ENCODE assay signal across 8 mouse cellular contexts in genomic region chr11:72206341-72207203, GRCm38 (mm10). TPM values are rescaled to one million over a fixed set of nuclear protein-coding genes. Genes with fewer than 3 reads are reported as not detected.
DNase-seq lines count a peak whose midpoint lies in the region; ATAC-seq and TF ChIP-seq lines count a peak whose summit lies in the region.

Gm43951 (minus strand) TSS chr11:72206840.

- ATAC-seq in stomach, postnatal 0 days (ENCODE audit: low FRiP score, low TSS enrichment): peak; percentile 68

- no peak for TF ChIP-seq POLR2A in kidney, adult 2 months (IDR thresholded peaks at IDR 0.05; ENCODE audit: low read depth, low read length)
- TF ChIP-seq POLR2A in MEL (IDR thresholded peaks at IDR 0.05; ENCODE audit: control insufficient read depth in 1 of 2, insufficient read depth in 1 of 2, low read depth in 1 of 2, low read length in 2 of 2, poor library complexity in 1 of 2): peak in 1 of 2 experiments; percentile 73; a peak in 2 of 4 replicates

- TF ChIP-seq RAD21 in MEL (IDR thresholded peaks at IDR 0.05; ENCODE audit: low read depth, low read length): no peak

- no peaks in the 10 kb centered on the region for H3K9me3 ChIP-seq in MEL (replicated peaks; ENCODE audit: insufficient read depth, low read length)
- H3K9me3 ChIP-seq in stomach, postnatal 0 days (ENCODE audit: control insufficient read depth, low read length): no peaks in the 10 kb centered on the region

- H3K4me3 ChIP-seq in kidney, adult 2 months (ENCODE audit: insufficient read depth, low read depth, low read length): peak within 1 kb of the TSS; percentile 91
- H3K4me3 ChIP-seq in MEL (ENCODE audit: control insufficient read depth in 1 of 2, insufficient read depth in 1 of 2, low read depth in 2 of 2, low read length in 2 of 2): peak within 1 kb of the TSS; percentile 58 to 94
- H3K4me3 ChIP-seq in stomach, postnatal 0 days (ENCODE audit: low read depth, low read length): peak within 1 kb of the TSS; percentile 90

- H3K9ac ChIP-seq in MEL (ENCODE audit: control insufficient read depth, low read depth, low read length, poor library complexity, severe bottlenecking): peak within 1 kb of the TSS; percentile 96
- H3K9ac ChIP-seq in stomach, postnatal 0 days (ENCODE audit: low read length): peak within 1 kb of the TSS; percentile 75

- H3K79me2 ChIP-seq in MEL (ENCODE audit: control insufficient read depth, insufficient read depth, low read length, poor library complexity): peaks cover 38% of the 10 kb centered on the region

- H3K36me3 ChIP-seq in kidney, adult 2 months (ENCODE audit: control insufficient read depth, insufficient read depth, low read length): no peaks in the 10 kb centered on the region
- H3K36me3 ChIP-seq in MEL (ENCODE audit: control insufficient read depth in 1 of 2, insufficient read depth in 2 of 2, low read length in 2 of 2): peaks cover 0 to 13% of the 10 kb centered on the region in 2 experiments; a peak in 2 of 4 replicates
- H3K36me3 ChIP-seq in stomach, postnatal 0 days (ENCODE audit: control insufficient read depth, insufficient read depth, low read length): peaks cover 3% of the 10 kb centered on the region; the same call in 1 of the 2 replicates

- 0 out of 2 replicates have a peak, but pooled peaks cover 5% of the 10 kb centered on the region for H3K4me1 ChIP-seq in kidney, adult 2 months (ENCODE audit: control insufficient read depth, insufficient read depth, low read length)
- H3K4me1 ChIP-seq in MEL (ENCODE audit: control insufficient read depth in 1 of 2, insufficient read depth in 2 of 2, low read length in 2 of 2): peaks cover 0 to 12% of the 10 kb centered on the region in 2 experiments; a peak in 3 of 4 replicates
- 0 out of 2 replicates have a peak, but pooled peaks cover 2% of the 10 kb centered on the region for H3K4me1 ChIP-seq in stomach, postnatal 0 days (replicated peaks; ENCODE audit: control insufficient read depth, insufficient read depth)

- WGBS in kidney, adult 2 months: under 1% methylated on average over 43 of the region's 43 CpGs
- under 1% methylated on average over 43 of the region's 43 CpGs for WGBS in stomach, postnatal 0 days

- no peaks in the 10 kb centered on the region for H3K27me3 ChIP-seq in kidney, adult 2 months (replicated peaks; ENCODE audit: control insufficient read depth, insufficient read depth, low read length)
- no peaks in the 10 kb centered on the region for H3K27me3 ChIP-seq in MEL (ENCODE audit: control insufficient read depth in 1 of 2, insufficient read depth in 2 of 2, low read length in 2 of 2)
- H3K27me3 ChIP-seq in stomach, postnatal 0 days (ENCODE audit: control insufficient read depth, insufficient read depth, low read length): no peaks in the 10 kb centered on the region

- H3K4me2 ChIP-seq in stomach, postnatal 0 days (replicated peaks; ENCODE audit: low read depth): peak within 1 kb of the TSS; percentile 96

- no peak for TF ChIP-seq CTCF in kidney, adult 2 months (conservative IDR thresholded peaks at IDR 0.05; ENCODE audit: insufficient read depth, insufficient read length, low read depth, low read length)
- TF ChIP-seq CTCF in MEL (IDR thresholded peaks at IDR 0.05 in 2 of 3, conservative IDR thresholded peaks at IDR 0.05 in 1 of 3; ENCODE audit: control insufficient read depth in 1 of 3, insufficient read depth in 1 of 3, low read depth in 2 of 3, low read length in 3 of 3, poor library complexity in 1 of 3, severe bottlenecking in 1 of 3): no peak
- TF ChIP-seq CTCF in stomach, postnatal 0 days (IDR thresholded peaks at IDR 0.05; ENCODE audit: low read depth): peak; percentile 48

- peak; percentile 17 for DNase-seq in kidney, adult 2 months
- DNase-seq in kidney, adult 11 months: no peak
- peak; percentile 78 for DNase-seq in MEL (ENCODE audit: low read depth, low spot score)
- peak; percentile 56 for DNase-seq in embryo, embryonic 11 days
- DNase-seq in heart, postnatal 10 days: peak; percentile 20 to 41
- peak; percentile 34 to 52 for DNase-seq in left cerebral cortex, adult 8-10 months (ENCODE audit: low spot score in 2 of 2)
- DNase-seq in mesoderm, embryonic 11.5 days (ENCODE audit: low read depth, low spot score): peak; percentile 37
- peak; percentile 53 for DNase-seq in stomach, postnatal 0 days (ENCODE audit: low spot score)

- intact Hi-C loops in heart, postnatal 10 days (cut with DNase I): loop anchor here (5.0 kb wide), 1 partner anchor 154 kb away; no protein-coding TSS in a partner anchor

- peak within 1 kb of the TSS; percentile 54; the same call in 1 of the 2 replicates for H3K27ac ChIP-seq in kidney, adult 2 months (ENCODE audit: insufficient read depth, low read depth, low read length)
- H3K27ac ChIP-seq in MEL (ENCODE audit: control insufficient read depth, low read depth, low read length): peak within 1 kb of the TSS; percentile 82
- H3K27ac ChIP-seq in stomach, postnatal 0 days (replicated peaks): peak within 1 kb of the TSS; percentile 50

- TF ChIP-seq EP300 in MEL (IDR thresholded peaks at IDR 0.05; ENCODE audit: low read depth in 1 of 2, low read length in 2 of 2): no peak
- no peak for TF ChIP-seq EP300 in stomach, postnatal 0 days (optimal IDR thresholded peaks at IDR 0.05)

TF ChIP-seq in MEL, 35 proteins besides CTCF, POLR2A, EP300 and RAD21:
- TF ChIP-seq CHD1 (IDR thresholded peaks at IDR 0.05; ENCODE audit: low read depth, low read length): peak; percentile 42; the same call in 1 of the 2 replicates
- peak; percentile 13; the same call in 1 of the 2 replicates for TF ChIP-seq NRF1 (IDR thresholded peaks at IDR 0.05; ENCODE audit: insufficient read depth, low read depth, low read length, poor library complexity, severe bottlenecking)
- 0 out of 2 replicates have a peak, but pooled peaks have one; percentile 49 for TF ChIP-seq TCF12 (IDR thresholded peaks at IDR 0.05; ENCODE audit: low read depth, low read length)
- no peak for TF ChIP-seq UBTF (IDR thresholded peaks at IDR 0.05; ENCODE audit: borderline replicate concordance, insufficient read depth, low read depth, low read length)
- TF ChIP-seq MAZ (IDR thresholded peaks at IDR 0.05; ENCODE audit: low read depth, low read length): peak; percentile 60
- TF ChIP-seq NELFE (IDR thresholded peaks at IDR 0.05; ENCODE audit: low read depth, low read length): peak; percentile 60
- peak; percentile 47; the same call in 1 of the 2 replicates for TF ChIP-seq TBP (IDR thresholded peaks at IDR 0.05; ENCODE audit: low read depth, low read length)
- no peak for TF ChIP-seq MAFK (IDR thresholded peaks at IDR 0.05; ENCODE audit: borderline replicate concordance, low read depth, low read length)
- no peak for TF ChIP-seq MYC (IDR thresholded peaks at IDR 0.05; ENCODE audit: low read depth, low read length)

RNA-seq across cellular contexts. Expression of gene Gm43951, which starts in this region (rescaled TPM):
- polyA plus RNA-seq in kidney, adult 2 months (2012; rRNA removed): 0.20 and 0.23 TPM in 2 replicates
- 1.5 and 1.6 TPM in 2 replicates for total RNA-seq in MEL (2012; rRNA removed)
- 1 to 10 TPM in 1 of 2 experiments, not detected in 1; 2.0 TPM for polyA plus RNA-seq in MEL (2012; ENCODE audit: insufficient read depth in 1 of 2, insufficient read length in 2 of 2, low read depth in 1 of 2, low replicate concordance in 2 of 2, missing spikeins in 1 of 2)
- total RNA-seq in heart, postnatal 10 days (2021): under 1 TPM; 0.25 to 0.26 TPM
- total RNA-seq in left cerebral cortex, adult 8-10 months (2022): 10 to 100 TPM in 2 of 4 experiments, 1 to 10 TPM in 2; 8.3 to 12.7 (median 10.1) TPM
- polyA plus RNA-seq in stomach, postnatal 0 days (2015; fragmentation: Nextera tagmentation; extraction: Ambion mirVana): 0.06 and 0.10 TPM in 2 replicates

Comparison
In these comparisons a context has a peak if more than half of its experiments do, and no peak if none do; other contexts are left out.
1. Peak in DNase-seq, H3K4me3 ChIP-seq and H3K27ac ChIP-seq in kidney, adult 2 months; RNA of the gene not detected or under 1 TPM.
2. Peak in DNase-seq in heart, postnatal 10 days; RNA of the gene not detected or under 1 TPM.
3. Peak in DNase-seq, ATAC-seq, H3K4me3 ChIP-seq, H3K27ac ChIP-seq, H3K9ac ChIP-seq and H3K4me2 ChIP-seq in stomach, postnatal 0 days; RNA of the gene not detected or under 1 TPM.